Mouse (Mus musculus) liver, postnatal 0 days (tissue): ENCODE results near the gene Smad5.

Source experiments
- CTCF ChIP-seq: sonication (generic); IDR thresholded peaks from 2 replicates; pipeline ENCODE4 v1.5.1; 2016; ENCODE audit warnings: antibody characterized with exemption, low read depth
- EP300 ChIP-seq: IDR thresholded peaks from 2 replicates; pipeline ENCODE4 v1.6.1; 2016; ENCODE audit warnings: antibody characterized with exemption, low read depth, mild to moderate bottlenecking

DNA sequence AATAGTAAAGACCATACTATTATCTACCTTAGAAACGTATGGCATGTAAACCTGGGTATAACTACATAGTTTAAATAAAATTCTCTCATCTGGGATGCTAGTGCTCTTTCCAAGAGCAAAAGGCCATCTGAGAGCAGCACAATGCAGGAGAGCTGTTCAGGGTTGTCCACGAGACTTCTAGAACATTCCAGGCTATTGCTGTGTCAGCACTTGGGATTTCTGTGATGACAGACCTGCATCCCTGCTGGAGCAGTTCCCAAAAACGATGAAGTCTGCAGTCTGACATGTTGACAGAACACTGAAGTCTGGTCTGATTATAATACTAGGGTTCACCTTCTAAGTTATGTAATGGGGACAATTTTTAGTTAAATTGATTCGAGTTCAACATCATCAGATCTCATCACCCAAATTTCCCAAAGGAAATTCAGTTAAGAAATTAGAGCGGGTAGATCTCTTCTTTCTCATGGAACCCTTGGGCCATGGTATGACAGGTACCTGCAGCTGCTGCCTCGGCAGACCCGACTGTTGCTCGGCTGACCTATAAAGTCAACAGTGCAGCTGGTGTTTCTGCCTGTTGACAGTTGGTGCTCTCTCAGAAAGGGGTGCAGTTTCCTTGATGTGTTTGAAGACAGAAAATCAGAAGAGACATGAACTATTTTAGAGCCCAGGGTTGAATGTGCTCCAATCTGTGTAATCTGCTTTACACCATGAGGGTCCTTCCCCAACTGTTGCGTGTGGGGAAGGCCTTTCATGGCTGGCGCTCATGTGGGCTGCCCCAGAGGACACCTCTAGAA is 44.1 kb downstream of the Smad5 start:
- TF ChIP-seq CTCF (no peak), EP300 (no peak)
